Mouse (Mus musculus): ENCODE measurements around the gene Trpc1.

The Trpc1 gene

GRCm38 (mm10) chr9:95696581-95696980, 53.6 kb downstream of the Trpc1 start:
- no peak for DNase-seq (ENCODE audit: low spot score)

DNA sequence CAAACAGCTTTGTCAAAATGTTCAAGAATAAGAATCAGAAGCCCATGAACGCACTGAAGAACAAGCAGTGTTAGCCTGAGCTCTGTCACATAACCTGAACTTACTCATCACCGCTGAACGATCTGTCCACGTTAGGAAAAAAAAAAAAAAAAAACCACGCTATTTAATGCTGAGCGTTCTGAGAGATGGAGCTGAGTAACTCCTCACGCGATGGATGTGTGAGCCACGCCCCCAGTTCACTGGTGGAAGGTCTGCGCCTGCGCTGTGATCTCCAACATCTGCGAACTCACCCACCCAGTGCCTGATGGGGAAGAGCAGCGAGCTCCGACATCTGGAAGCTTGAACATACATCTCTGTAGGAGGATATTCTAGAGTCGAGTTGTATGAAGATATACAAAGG, 55.2 kb downstream of the Trpc1 start:
- no peak for DNase-seq (ENCODE audit: low spot score)

GRCm38 (mm10) chr9:95694526-95694925, 55.6 kb downstream of the Trpc1 start:
- no peak for DNase-seq (ENCODE audit: low spot score)

DNA sequence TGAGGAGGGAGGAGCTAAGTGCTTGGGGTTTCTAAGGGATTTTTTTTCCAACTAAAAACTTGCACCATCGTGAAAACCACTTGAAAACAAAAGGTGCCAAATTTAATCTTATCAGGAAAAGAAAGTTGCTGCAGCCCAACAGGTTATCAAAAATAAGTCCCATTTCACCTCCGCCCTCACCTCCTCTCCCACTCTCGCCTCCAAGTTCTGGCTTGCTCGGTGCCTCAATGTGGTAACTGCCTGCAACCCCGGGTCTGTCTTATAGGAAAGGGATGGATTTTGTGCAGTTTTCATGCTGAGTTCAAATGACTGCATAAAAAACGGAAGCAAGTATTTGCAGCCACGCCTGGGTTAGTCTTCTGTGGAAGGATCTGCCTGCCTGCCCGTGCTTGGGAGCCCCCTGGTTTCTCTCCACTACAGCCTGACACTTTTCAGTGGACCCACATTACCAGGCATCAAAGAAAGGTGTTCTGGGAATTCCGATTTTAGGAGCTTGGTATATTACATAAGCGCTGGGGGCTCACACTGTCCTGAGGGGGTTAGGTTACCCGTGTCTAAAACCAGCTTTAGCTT, 56.6 kb downstream of the Trpc1 start:
- no peak for DNase-seq (ENCODE audit: low spot score)

DNA sequence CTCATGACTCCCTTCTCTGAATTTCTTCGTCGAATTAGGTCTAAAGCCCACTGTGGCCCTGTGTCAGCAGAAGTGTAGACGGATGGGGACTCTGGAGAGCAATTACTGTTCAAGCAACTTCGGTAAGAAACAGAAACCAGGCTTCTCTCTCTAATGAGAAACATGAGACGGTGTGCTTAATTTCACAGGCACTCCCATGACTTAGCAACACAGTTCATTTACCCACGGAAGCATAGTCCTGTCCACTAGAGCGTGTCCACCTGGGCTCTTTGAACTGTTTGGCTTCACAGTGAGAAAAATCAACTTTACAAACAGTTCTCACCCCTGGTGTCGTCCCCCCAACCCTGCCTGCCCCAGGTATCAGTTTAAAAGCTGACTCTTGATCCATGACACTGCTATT, 57.4 kb downstream of the Trpc1 start:
- no peak for DNase-seq (ENCODE audit: low spot score)

DNA sequence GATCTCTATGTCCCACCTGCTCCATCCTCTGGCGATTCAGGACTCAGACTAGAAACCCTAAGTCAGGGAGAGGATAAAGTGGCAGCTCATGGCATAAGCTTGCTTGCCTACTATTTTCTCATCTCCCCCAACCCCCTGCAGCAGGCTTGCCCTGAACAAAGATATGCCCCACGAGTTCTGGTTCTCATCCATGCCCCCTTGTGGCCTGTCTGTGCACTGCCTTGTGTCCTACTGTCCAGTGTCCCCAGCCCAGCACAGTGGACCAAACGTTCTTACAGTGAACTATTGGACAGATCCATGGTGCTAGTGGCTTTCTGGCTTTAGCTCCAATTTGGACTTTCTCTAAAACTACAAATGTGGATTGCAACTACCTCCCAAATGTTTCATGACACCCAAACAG, 62.1 kb downstream of the Trpc1 start:
- DNase-seq (ENCODE audit: low spot score) = no peak

DNA sequence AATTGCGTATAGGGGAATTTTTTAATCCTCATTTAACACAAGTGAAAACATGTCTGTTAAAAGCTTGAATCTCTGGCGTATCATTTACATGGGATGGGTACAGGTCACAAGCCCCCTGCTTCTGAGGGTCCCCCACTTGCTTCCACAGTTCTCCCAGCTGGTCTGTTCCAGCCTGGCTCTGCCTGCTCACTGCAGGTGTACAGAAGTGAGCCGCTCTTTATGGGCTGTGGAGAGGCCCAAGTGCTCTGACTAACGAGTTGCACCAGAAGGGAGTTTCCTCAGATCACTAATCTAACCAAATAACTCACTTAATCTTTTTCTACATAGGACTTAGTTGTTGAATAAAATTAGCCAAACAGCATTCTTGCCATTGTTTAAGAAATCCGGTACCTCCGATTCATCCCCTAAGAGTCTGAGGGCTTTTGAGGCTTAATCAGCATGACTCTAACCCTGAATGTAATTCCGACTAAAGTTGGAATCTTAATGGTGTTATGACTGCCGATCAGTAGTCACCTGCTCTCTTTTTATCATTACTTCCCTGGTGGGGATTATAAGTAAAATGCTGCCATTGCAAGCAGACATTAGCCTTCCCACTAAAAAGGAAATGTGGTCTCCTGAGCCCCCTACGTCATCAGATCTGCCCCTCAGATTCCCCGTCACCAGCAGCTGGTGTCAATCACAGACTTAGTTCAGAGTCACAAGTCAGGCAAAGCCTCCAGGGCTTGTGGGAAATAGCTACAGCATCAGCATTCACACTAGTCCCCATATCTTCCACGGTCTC, 64.3 kb downstream of the Trpc1 start:
- DNase-seq (ENCODE audit: low spot score) = no peak

DNA sequence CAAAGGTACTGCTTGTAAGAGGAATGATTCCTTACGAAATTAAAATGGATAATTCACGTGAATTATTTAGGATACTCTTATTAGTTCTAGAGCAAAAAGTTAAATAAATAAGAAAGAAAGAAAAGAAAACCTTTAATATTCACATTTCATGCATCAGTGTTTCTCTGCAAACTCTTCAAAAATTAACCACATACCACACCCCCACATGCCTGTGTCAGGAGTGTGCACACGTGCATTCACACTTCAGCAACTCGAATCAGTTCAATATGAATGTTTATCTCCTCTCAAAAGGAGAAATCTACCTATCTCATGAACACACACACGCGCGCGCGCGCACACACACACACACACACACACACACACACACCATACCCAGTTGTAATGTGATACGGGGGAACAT, 69.5 kb downstream of the Trpc1 start:
- no peak for DNase-seq (ENCODE audit: low spot score)

DNA sequence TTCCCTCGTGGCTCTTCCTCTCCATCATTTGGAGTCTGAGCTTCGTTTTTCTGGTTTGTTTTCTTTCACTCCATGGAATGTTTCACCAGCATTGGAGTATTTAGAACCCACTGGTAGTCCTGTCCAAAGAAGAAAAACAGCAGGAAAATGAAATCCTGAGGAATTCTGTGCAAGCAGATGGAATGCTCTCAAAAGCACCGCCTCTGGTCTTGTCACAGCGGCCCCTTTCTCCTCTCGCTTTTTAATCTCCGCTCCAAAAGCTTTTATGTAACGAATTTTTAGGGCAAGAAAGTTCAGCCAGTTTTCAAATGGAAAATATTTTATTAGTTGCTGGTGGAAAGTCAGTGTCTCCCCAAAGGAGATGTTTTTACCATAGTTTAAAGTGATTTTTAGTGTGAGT, 70.2 kb downstream of the Trpc1 start:
- no peak for DNase-seq (ENCODE audit: low spot score)

- DNase-seq (ENCODE audit: low spot score) = no peak
Observed at GRCm38 (mm10) chr9:95676021-95676420, 74.2 kb downstream of the Trpc1 start.

GRCm38 (mm10) chr9:95675064-95675699, 75.0 kb downstream of the Trpc1 start:
- no peak for DNase-seq (ENCODE audit: low spot score)

DNA sequence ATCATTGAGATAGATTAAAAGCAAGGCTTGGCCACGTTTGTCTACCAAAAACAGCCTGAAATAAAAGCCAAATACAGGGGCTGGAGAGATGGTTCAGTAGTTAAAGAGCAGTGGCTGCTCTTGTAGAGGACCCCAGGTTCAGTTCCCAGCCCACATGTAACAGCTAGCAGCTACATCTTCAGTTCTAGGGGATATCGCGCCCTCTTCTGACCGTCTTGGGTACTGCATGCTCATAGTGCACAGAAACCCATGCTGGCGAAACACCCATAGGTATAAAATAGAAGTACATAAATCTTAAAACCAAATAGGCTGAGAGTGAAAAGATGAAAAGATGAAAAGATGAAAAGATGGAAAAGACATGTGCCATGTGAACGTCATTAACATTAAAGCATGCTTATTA, 77.4 kb downstream of the Trpc1 start:
- no peak for DNase-seq (ENCODE audit: low spot score)

GRCm38 (mm10) chr9:95672331-95672730, 77.8 kb downstream of the Trpc1 start:
- DNase-seq (ENCODE audit: low spot score) = no peak

DNA sequence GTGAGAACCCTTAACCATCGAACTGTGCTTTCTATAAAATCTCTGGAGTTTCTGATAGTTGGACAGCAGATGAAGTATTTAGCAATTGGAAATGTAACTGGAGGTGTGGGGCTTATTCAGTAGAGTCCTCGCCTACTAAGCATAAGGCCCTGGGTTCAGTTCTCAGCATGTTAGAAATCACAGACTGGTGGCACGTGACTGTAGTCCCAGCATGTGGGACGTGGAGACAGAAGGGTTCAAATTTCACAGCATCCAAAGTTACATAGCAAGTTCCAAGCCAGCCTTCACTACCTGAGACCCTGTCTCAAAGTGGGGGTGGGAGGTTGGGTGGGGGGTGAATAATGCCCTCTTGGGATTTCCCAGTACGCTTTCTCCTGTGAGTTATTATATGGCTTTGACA, 81.9 kb downstream of the Trpc1 start:
- DNase-seq (ENCODE audit: low spot score) = no peak

- DNase-seq (ENCODE audit: low spot score) = peak; percentile 21
Observed at GRCm38 (mm10) chr9:95667836-95668235, 82.3 kb downstream of the Trpc1 start.

DNA sequence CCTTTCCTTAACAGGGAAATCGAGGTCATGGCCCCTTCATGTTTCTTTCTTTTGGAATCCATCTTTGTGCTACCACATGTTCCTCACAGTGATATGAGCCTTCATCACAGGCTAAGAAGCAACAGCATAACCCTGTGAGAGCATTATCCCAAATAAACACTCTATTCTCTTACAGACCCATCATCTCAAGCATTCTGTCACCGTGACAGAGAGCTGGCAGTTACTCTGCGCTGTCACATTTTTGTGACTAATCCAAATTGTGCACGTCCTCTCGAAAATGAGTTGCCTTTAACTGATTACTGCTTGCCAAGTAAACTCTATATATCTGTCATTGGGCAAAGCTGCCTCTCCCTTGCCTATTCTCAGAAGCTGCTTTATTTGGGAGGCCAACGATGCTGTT, 84.3 kb downstream of the Trpc1 start:
- DNase-seq (ENCODE audit: low spot score) = no peak

DNA sequence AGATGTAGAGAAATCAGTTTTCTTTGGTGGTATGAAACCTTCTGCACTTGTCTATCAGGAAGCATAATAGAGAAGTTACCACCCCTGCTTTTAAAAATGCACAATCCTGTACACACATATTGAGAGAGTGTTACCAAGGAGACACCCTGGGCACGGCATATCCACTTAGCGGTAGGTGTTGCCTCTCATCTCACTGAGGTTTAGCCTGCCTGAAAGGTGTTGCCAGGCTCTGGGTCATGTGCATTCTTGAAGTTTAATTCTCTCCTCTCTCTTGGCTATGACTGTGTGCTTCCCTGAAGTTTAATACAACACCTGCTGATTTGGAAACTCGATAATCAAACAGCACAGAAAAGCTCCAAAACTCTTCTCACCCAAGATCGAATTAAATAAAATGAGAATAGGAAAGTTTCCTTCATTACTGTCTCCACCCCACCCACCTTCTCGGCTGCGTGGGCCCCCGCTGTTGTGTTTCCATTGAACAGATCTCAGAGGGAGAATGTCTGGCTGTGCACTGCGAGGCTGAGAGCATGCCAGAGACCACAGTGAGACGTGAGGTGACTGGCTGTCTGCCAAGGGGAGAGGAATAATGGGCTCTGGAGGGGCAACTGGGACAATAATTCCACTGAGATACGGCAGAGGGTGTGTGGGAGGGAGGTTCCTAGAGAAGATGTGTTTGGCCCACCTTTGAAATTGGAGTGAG, 85.7 kb downstream of the Trpc1 start:
- no peak for DNase-seq (ENCODE audit: low spot score)

GRCm38 (mm10) chr9:95657941-95658340, 92.2 kb downstream of the Trpc1 start:
- no peak for DNase-seq (ENCODE audit: low spot score)

All from layer of hippocampus, adult 9-10 months (tissue).